Mouse (Mus musculus): ENCODE measurements around the gene Tomm20l.

GRCm38 (mm10) chr12:71139258-71139828 lies 28.1 kb downstream of the Tomm20l start:
- TF ChIP-seq SIN3A (IDR thresholded peaks at IDR 0.05; ENCODE audit: low read length), result peak; percentile 36; the same call in 1 of the 2 replicates
- TF ChIP-seq POLR2A (IDR thresholded peaks at IDR 0.05; ENCODE audit: control insufficient read depth in 1 of 2, insufficient read depth in 1 of 2, low read depth in 1 of 2, low read length in 2 of 2, poor library complexity in 1 of 2), result no peak
- TF ChIP-seq RAD21 (IDR thresholded peaks at IDR 0.05; ENCODE audit: low read depth, low read length), result no peak; the same call in 1 of the 2 replicates
- no peak for TF ChIP-seq MXI1 (IDR thresholded peaks at IDR 0.05; ENCODE audit: low read depth, low read length)
- TF ChIP-seq CTCF (IDR thresholded peaks at IDR 0.05 in 2 of 3, conservative IDR thresholded peaks at IDR 0.05 in 1 of 3; ENCODE audit: control insufficient read depth in 1 of 3, insufficient read depth in 1 of 3, low read depth in 2 of 3, low read length in 3 of 3, poor library complexity in 1 of 3, severe bottlenecking in 1 of 3), result peak in 2 of 3 experiments; percentile 26 to 32; a peak in 4 of 6 replicates
- no peak for TF ChIP-seq ETS1 (IDR thresholded peaks at IDR 0.05; ENCODE audit: low read depth, low read length)
- no peak for TF ChIP-seq MYB (IDR thresholded peaks at IDR 0.05; ENCODE audit: low read depth, low read length)
- TF ChIP-seq GABPA (IDR thresholded peaks at IDR 0.05; ENCODE audit: low read depth, low read length), result no peak
- no peak for TF ChIP-seq JUND (IDR thresholded peaks at IDR 0.05; ENCODE audit: low read depth, low read length)
- TF ChIP-seq E2F4 (IDR thresholded peaks at IDR 0.05; ENCODE audit: borderline replicate concordance, low read depth, low read length), result no peak
- no peak for TF ChIP-seq EP300 (IDR thresholded peaks at IDR 0.05; ENCODE audit: low read depth in 1 of 2, low read length in 2 of 2)
- no peak for TF ChIP-seq UBTF (IDR thresholded peaks at IDR 0.05; ENCODE audit: borderline replicate concordance, insufficient read depth, low read depth, low read length)
- TF ChIP-seq USF1 (IDR thresholded peaks at IDR 0.05; ENCODE audit: low read depth, low read length), result no peak
- no peak for TF ChIP-seq ZMIZ1 (IDR thresholded peaks at IDR 0.05; ENCODE audit: low read depth, low read length)

Measured in MEL (cell line).